Mouse (Mus musculus): ENCODE data around the gene Gm49359. TPM values are rescaled to one million over a fixed set of nuclear protein-coding genes. Genes with fewer than 3 reads are reported as not detected.
A peak's percentile ranks its signal among the peaks of the same experiment; 100 is the strongest.
"Not testable (repeated sequence)": the region's sequence is repeated elsewhere in the genome, so short reads cannot be mapped to it uniquely, and the experiment has no call there.

The Gm49359 gene
- polyA plus RNA-seq (2014; fragmentation: Nextera tagmentation; extraction: Ambion mirVana), result 12.1 and 16.5 TPM in 2 replicates

DNA sequence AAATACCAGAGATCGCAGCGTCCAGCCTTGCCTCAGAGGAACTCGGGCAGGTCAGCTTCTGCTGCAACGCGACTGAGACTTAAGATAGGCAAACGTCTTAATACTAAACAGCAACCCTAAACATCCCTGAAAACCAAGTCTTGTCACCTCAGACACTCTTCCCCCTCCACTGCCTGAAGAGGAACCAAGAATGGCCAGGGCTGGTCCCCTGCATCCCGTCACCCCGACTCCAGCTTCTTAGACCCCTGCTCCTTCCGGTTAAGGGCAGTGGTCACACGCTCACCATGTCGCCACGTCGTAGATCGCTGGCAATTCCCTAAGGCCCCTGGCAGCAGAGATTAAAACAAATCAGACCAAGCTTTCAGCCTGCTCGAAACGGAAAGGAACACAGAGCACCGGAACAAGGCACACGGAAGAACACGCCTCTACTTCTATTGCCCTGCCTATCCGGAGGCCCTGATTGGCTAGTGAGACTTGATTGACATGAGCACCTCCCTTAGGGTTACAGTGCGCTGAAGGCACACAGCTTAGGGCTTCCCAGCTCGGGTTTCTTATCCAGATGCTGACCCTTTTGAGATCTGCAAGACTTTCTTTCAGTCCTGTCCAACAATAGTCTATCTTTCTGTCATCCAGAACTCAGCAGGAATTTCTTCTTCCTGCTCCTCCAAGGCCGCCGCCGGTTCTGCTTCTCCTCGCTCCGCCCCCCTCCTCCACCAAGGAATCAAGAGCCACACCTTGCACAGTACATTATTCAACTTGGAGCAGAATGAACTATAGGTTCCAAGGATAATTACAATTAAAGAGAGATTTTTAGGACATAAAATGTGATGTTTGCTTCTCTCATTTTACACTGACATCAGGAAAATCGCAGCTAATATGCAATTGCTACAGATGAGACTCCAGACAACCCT, at the start of gene Gm49359:
TSS of gene Gm49359 (minus strand) at position 409 of the 911 bp plus-strand sequence.
- Histone ChIP-seq H3K4me3 (ENCODE audit: low read depth, low read length) (peak within 1 kb of the TSS; percentile 42), H3K9ac (ENCODE audit: low read depth, low read length) (peak within 1 kb of the TSS; percentile 60), H3K4me2 (replicated peaks; ENCODE audit: low read depth, low read length) (peak within 1 kb of the TSS; percentile 22)
- not testable (repeated sequence) for H3K27ac ChIP-seq (ENCODE audit: low read depth, low read length); H3K27me3 ChIP-seq (ENCODE audit: control insufficient read depth, insufficient read depth, low read length); H3K36me3 ChIP-seq (ENCODE audit: control insufficient read depth, insufficient read depth, low read length); H3K9me3 ChIP-seq (ENCODE audit: control insufficient read depth, low read length); H3K4me1 ChIP-seq (replicated peaks; ENCODE audit: control insufficient read depth, insufficient read depth, low read length)
- WGBS, result 3% methylated on average over 28 of the region's 28 CpGs
- ATAC-seq (ENCODE audit: low FRiP score) (peak; percentile 100), DNase-seq (ENCODE audit: low spot score) (peak; percentile 84)

DNA sequence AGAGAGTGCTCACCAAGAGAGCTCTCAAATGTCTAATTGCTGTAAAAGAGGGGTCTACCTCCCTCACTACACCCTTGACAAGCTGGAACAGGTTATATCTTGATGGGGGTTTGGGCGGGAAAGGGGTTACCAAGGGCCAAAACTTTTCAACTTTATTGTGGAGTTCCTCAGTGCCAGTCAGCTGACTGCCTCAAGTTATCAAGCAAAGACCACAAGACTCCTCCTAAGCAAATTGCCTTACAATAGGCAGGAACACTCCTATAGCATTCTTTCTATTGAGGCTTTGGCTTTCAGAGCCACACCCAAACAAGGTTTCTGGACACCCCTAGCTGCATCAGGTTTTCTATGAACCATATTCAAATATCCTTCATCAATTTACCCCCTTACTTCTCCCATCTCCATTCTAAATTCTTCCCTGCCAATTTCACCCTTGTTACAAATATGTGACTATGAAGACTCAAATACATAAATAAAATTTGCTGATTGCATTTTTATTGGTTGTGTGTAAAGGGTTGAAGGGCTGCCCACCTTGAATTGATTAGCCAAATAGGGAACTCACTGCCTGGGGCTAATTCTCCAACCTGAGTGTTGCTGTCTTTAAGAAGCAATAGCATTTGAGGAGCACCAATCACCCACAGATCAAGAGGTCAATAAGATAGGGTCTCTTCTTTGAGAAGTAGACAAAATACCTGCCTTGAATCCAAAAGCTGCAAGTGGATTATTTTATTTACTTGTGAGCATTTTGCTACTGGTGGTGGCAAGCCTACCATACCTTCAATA, 44.2 kb upstream of the Gm49359 start:
- H3K4me2 ChIP-seq (replicated peaks; ENCODE audit: low read depth, low read length); H3K4me1 ChIP-seq (replicated peaks; ENCODE audit: control insufficient read depth, insufficient read depth, low read length); H3K9me3 ChIP-seq (ENCODE audit: control insufficient read depth, low read length); DNase-seq (ENCODE audit: low spot score); H3K4me3 ChIP-seq (ENCODE audit: low read depth, low read length); H3K36me3 ChIP-seq (ENCODE audit: control insufficient read depth, insufficient read depth, low read length); ATAC-seq (ENCODE audit: low FRiP score); H3K27ac ChIP-seq (ENCODE audit: low read depth, low read length); H3K9ac ChIP-seq (ENCODE audit: low read depth, low read length); H3K27me3 ChIP-seq (ENCODE audit: control insufficient read depth, insufficient read depth, low read length): not testable (repeated sequence)
- WGBS, result 88% methylated on average over 1 of the region's 1 CpGs

DNA sequence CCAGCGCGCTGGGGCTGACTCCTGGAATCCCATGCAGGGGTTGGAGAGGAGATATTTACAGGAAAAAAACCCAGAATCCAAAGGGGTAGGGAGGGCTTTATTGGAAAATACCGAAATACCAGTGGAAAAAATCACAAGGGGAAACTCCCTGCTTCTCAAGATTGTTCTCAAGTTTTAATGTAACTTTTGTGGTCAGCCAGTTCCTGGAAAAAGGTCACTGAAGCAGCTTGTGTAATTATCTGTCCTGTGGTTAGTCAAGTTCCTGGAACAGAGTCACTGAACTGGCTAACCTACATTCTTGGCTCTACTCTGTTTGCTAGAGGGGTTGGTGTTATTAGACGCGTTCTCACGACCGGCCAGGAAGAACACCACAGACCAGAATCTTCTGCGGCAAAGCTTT, 6.0 kb upstream of the Gm49359 start:
- not testable (repeated sequence) for H3K4me1 ChIP-seq (replicated peaks; ENCODE audit: control insufficient read depth, insufficient read depth, low read length); H3K27ac ChIP-seq (ENCODE audit: low read depth, low read length); DNase-seq (ENCODE audit: low spot score); H3K4me3 ChIP-seq (ENCODE audit: low read depth, low read length); H3K9ac ChIP-seq (ENCODE audit: low read depth, low read length); H3K36me3 ChIP-seq (ENCODE audit: control insufficient read depth, insufficient read depth, low read length); H3K9me3 ChIP-seq (ENCODE audit: control insufficient read depth, low read length); H3K4me2 ChIP-seq (replicated peaks; ENCODE audit: low read depth, low read length); H3K27me3 ChIP-seq (ENCODE audit: control insufficient read depth, insufficient read depth, low read length); ATAC-seq (ENCODE audit: low FRiP score)
- 95% methylated on average over 8 of the region's 8 CpGs for WGBS

DNA sequence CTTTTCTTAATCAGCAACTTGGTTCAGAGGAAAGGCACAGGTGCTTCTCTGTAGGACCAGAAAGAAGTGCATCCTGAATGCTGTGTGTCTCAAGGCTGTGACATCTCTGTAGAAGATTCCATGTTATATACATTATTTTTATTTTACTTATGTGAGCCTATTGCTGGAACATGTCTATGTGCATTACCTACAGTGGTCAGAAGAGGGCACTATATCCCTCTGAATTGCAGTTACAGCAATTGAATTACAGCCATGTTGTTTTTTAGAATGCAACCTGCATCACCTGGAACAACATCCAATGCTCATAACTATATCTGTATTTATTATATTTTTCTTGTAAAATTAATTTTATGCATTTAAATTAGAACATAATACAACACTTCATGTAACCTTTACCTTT, 3.3 kb upstream of the Gm49359 start:
- H3K36me3 ChIP-seq (ENCODE audit: control insufficient read depth, insufficient read depth, low read length); H3K4me1 ChIP-seq (replicated peaks; ENCODE audit: control insufficient read depth, insufficient read depth, low read length); H3K9me3 ChIP-seq (ENCODE audit: control insufficient read depth, low read length); H3K4me2 ChIP-seq (replicated peaks; ENCODE audit: low read depth, low read length); H3K27me3 ChIP-seq (ENCODE audit: control insufficient read depth, insufficient read depth, low read length); H3K9ac ChIP-seq (ENCODE audit: low read depth, low read length); H3K27ac ChIP-seq (ENCODE audit: low read depth, low read length); ATAC-seq (ENCODE audit: low FRiP score); H3K4me3 ChIP-seq (ENCODE audit: low read depth, low read length): not testable (repeated sequence)
- peak; percentile 38 for DNase-seq (ENCODE audit: low spot score)

Other genes with a start within 250 kb of the Gm49359 start
- gene Gm3604, start 83.7 kb downstream of the Gm49359 start, polyA plus RNA-seq (2014; fragmentation: Nextera tagmentation; extraction: Ambion mirVana), result 2.8 and 3.4 TPM in 2 replicates
- gene Zfp935, start 91.7 kb upstream of the Gm49359 start, polyA plus RNA-seq (2014; fragmentation: Nextera tagmentation; extraction: Ambion mirVana), result not detected in 2 replicates
- 18.7 and 24.1 TPM in 2 replicates for gene Zfp934, start 104.4 kb upstream of the Gm49359 start, polyA plus RNA-seq (2014; fragmentation: Nextera tagmentation; extraction: Ambion mirVana)
- gene 6720489N17Rik, start 157.3 kb upstream of the Gm49359 start, polyA plus RNA-seq (2014; fragmentation: Nextera tagmentation; extraction: Ambion mirVana), result 12.0 and 13.8 TPM in 2 replicates

All from hindbrain, embryonic 11.5 days (tissue).